Mouse (Mus musculus) stomach, embryonic 14.5 days (tissue): ENCODE data around the gene Ube4b. TPM values are rescaled to one million over a fixed set of nuclear protein-coding genes. Genes with fewer than 3 reads are reported as not detected.

Experiments used
- ATAC-seq: fragments of 200-750 bp; cut with Nextera tagmentation; 2 replicates; pipeline ENCODE4 v1.8.0; 2017; ENCODE audit warnings: low read depth, moderate TSS enrichment; ENCODE audit not compliant: insufficient number of reproducible peaks, insufficient read depth, low FRiP score
- H3K27ac ChIP-seq: fragments of 300-500 bp; sonication (generic); 2 replicates; pipeline ENCODE4 v1.5.1; 2014; ENCODE audit warnings: mild to moderate bottlenecking, low read length, moderate library complexity, mixed read lengths
- H3K27me3 ChIP-seq: fragments of 300-500 bp; sonication (generic); 2 replicates; pipeline ENCODE4 v1.6.1; 2014; ENCODE audit warnings: low read length, control low read depth, mixed read lengths; ENCODE audit not compliant: control insufficient read depth, insufficient read depth
- H3K36me3 ChIP-seq: fragments of 300-500 bp; sonication (generic); 2 replicates; pipeline ENCODE4 v1.6.1; 2014; ENCODE audit warnings: mild to moderate bottlenecking, control low read depth, low read length, moderate library complexity, mixed read lengths; ENCODE audit not compliant: control insufficient read depth, insufficient read depth
- H3K4me1 ChIP-seq: fragments of 300-500 bp; sonication (generic); 2 replicates; pipeline ENCODE4 v1.6.1; 2014; ENCODE audit warnings: low read length, control low read depth, mixed read lengths; ENCODE audit not compliant: control insufficient read depth, insufficient read depth
- H3K4me2 ChIP-seq: fragments of 300-500 bp; sonication (generic); replicated peaks from 2 replicates; pipeline ENCODE4 v1.6.1; 2014; ENCODE audit warnings: low read depth, low read length, control low read depth
- H3K4me3 ChIP-seq: fragments of 300-500 bp; sonication (generic); 2 replicates; pipeline ENCODE4 v1.5.1; 2014; ENCODE audit warnings: low read depth, low read length, control low read depth
- H3K9ac ChIP-seq: fragments of 300-500 bp; sonication (generic); replicated peaks from 2 replicates; pipeline ENCODE4 v1.6.1; 2014; ENCODE audit warnings: low read depth, mild to moderate bottlenecking, control low read depth, low read length, moderate library complexity, mixed read lengths
- H3K9me3 ChIP-seq: fragments of 300-500 bp; sonication (generic); 2 replicates; pipeline ENCODE4 v1.6.1; 2016; ENCODE audit warnings: low read depth, low read length, control low read depth; ENCODE audit not compliant: control insufficient read depth
- WGBS: fragments of 180-500 bp; shearing (Covaris S2); extraction: QIAGEN DNeasy Blood & Tissue Kit; methylation state at CpG from one replicate; pipeline ENCODE4 v1.1.7; 2014; 5-methylcytosine and 5-hydroxymethylcytosine counted together
- polyA plus RNA-seq: library from polyadenylated mRNA; unstranded; fragments of >200 nt; fragmentation: Nextera tagmentation; extraction: Ambion mirVana; gene quantifications from 2 replicates; pipeline ENCODE4 v1.2.1, GENCODE M21; 2014

Gene Ube4b
- polyA plus RNA-seq, 1 experiment from 2014 or later: 44.3 TPM

GRCm38 (mm10) chr4:149307596-149308490 is 118.7 kb downstream of the Ube4b start, which contains the start of gene Kif1b:
TSS of gene Kif1b (minus strand) at chr4:149307693.
- under 1% methylated on average over 79 of the region's 79 CpGs for WGBS
- H3K9ac ChIP-seq: peak within 1 kb of the TSS; percentile 87
- no peaks in the 10 kb centered on the region for H3K36me3 ChIP-seq
- H3K4me3 ChIP-seq: peak within 1 kb of the TSS; percentile 96
- peak within 1 kb of the TSS; percentile 85 for H3K4me2 ChIP-seq
- H3K27ac ChIP-seq: peak within 1 kb of the TSS; percentile 89
- peaks cover 4% of the 10 kb centered on the region for H3K4me1 ChIP-seq
- no peaks in the 10 kb centered on the region for H3K9me3 ChIP-seq
- H3K27me3 ChIP-seq: no peaks in the 10 kb centered on the region
- ATAC-seq: peak; percentile 98

GRCm38 (mm10) chr4:149306712-149307595 is 119.6 kb downstream of the Ube4b start:
- WGBS: under 1% methylated on average over 65 of the region's 83 CpGs
- peaks cover 11% of the 10 kb centered on the region for H3K4me1 ChIP-seq
- ATAC-seq: peak; percentile 16

GRCm38 (mm10) chr4:149305761-149306711 is 120.5 kb downstream of the Ube4b start:
- Histone ChIP-seq H3K9me3 (no peaks in the 10 kb centered on the region), H3K36me3 (no peaks in the 10 kb centered on the region), H3K4me3 (peak overlapping the region; percentile 96), H3K27ac (no peak overlapping the region; the same call in 1 of the 2 replicates), H3K27me3 (no peaks in the 10 kb centered on the region), H3K4me1 (peaks cover 16% of the 10 kb centered on the region), H3K9ac (peak overlapping the region; percentile 87), H3K4me2 (peak overlapping the region; percentile 58)
- no peak for ATAC-seq
- WGBS: 37% methylated on average over 14 of the region's 14 CpGs

More at GRCm38 (mm10) chr4:149306712-149307595, 119.6 kb downstream of the Ube4b start:
- peak overlapping the region; percentile 87 for H3K9ac ChIP-seq
- H3K36me3 ChIP-seq: no peaks in the 10 kb centered on the region
- peak overlapping the region; percentile 58 for H3K4me2 ChIP-seq
- H3K27ac ChIP-seq: peak overlapping the region; percentile 88
- H3K4me3 ChIP-seq: peak overlapping the region; percentile 96
- no peaks in the 10 kb centered on the region for H3K9me3 ChIP-seq
- no peaks in the 10 kb centered on the region for H3K27me3 ChIP-seq

GRCm38 (mm10) chr4:149304466-149304865 is 122.1 kb downstream of the Ube4b start:
- Histone ChIP-seq H3K4me1 (peaks cover 16% of the 10 kb centered on the region), H3K9ac (no peak overlapping the region), H3K4me2 (no peak overlapping the region), H3K27me3 (no peaks in the 10 kb centered on the region), H3K4me3 (no peak overlapping the region), H3K27ac (no peak overlapping the region), H3K36me3 (no peaks in the 10 kb centered on the region), H3K9me3 (no peaks in the 10 kb centered on the region)
- 65% methylated on average over 1 of the region's 1 CpGs for WGBS
- no peak for ATAC-seq

GRCm38 (mm10) chr4:149303502-149303901 is 123.0 kb downstream of the Ube4b start:
- Histone ChIP-seq H3K27me3 (no peaks in the 10 kb centered on the region), H3K4me3 (no peak overlapping the region), H3K9ac (no peak overlapping the region), H3K4me2 (no peak overlapping the region), H3K4me1 (peaks cover 16% of the 10 kb centered on the region), H3K27ac (no peak overlapping the region), H3K36me3 (no peaks in the 10 kb centered on the region), H3K9me3 (no peaks in the 10 kb centered on the region)
- WGBS: 40% methylated on average over 5 of the region's 5 CpGs
- ATAC-seq: no peak

- Histone ChIP-seq H3K4me3 (no peak overlapping the region), H3K4me1 (peaks cover 16% of the 10 kb centered on the region), H3K4me2 (no peak overlapping the region), H3K27me3 (no peaks in the 10 kb centered on the region), H3K36me3 (no peaks in the 10 kb centered on the region), H3K9me3 (no peaks in the 10 kb centered on the region), H3K27ac (no peak overlapping the region), H3K9ac (no peak overlapping the region)
- WGBS: 76% methylated on average over 5 of the region's 5 CpGs
- ATAC-seq: no peak
These were observed 123.8 kb downstream of the Ube4b start for GRCm38 (mm10) chr4:149302751-149303150.

- Histone ChIP-seq H3K4me1 (peaks cover 16% of the 10 kb centered on the region), H3K9me3 (no peaks in the 10 kb centered on the region), H3K27ac (no peak overlapping the region), H3K4me2 (no peak overlapping the region), H3K4me3 (no peak overlapping the region), H3K27me3 (no peaks in the 10 kb centered on the region), H3K36me3 (no peaks in the 10 kb centered on the region), H3K9ac (no peak overlapping the region)
- ATAC-seq: no peak
- WGBS: 51% methylated on average over 3 of the region's 3 CpGs
These were observed 124.4 kb downstream of the Ube4b start for GRCm38 (mm10) chr4:149302136-149302535.
